ENCODE assay signal across 9 mouse cellular contexts in genomic region chrX:162359767-162360545, GRCm38 (mm10).
DNase-seq lines count a peak whose midpoint lies in the region; ATAC-seq lines count a peak whose summit lies in the region.
"Had no signal": no experiment of that assay in that cellular context is flagged by ENCODE, and none has a peak within 500 bp of the region (broad histone marks: within the 10 kb centered on the region; RNA-seq: fewer than 3 reads in every experiment).

No protein-coding gene starts in this region.

- 54% methylated on average over 9 of the region's 9 CpGs for WGBS in hindbrain, embryonic 11.5 days
- WGBS in hindbrain, embryonic 12.5 days = 56% methylated on average over 9 of the region's 9 CpGs
- WGBS in embryonic facial prominence, embryonic 11.5 days = 41% methylated on average over 9 of the region's 9 CpGs
- WGBS in lung, embryonic 16.5 days = 38% methylated on average over 9 of the region's 9 CpGs

- H3K4me1 ChIP-seq in hindbrain, embryonic 11.5 days (replicated peaks; ENCODE audit: control insufficient read depth, insufficient read depth, low read length) = no peaks in the 10 kb centered on the region
- no peaks in the 10 kb centered on the region for H3K4me1 ChIP-seq in hindbrain, embryonic 12.5 days
- no peaks in the 10 kb centered on the region for H3K4me1 ChIP-seq in embryonic facial prominence, embryonic 11.5 days (ENCODE audit: control insufficient read depth, insufficient read depth, low read length)
- no peaks in the 10 kb centered on the region for H3K4me1 ChIP-seq in lung, embryonic 16.5 days (replicated peaks; ENCODE audit: control insufficient read depth, insufficient read depth, low read length)
- H3K4me1 ChIP-seq: neural tube, embryonic 12.5 days had no signal

- H3K36me3 ChIP-seq in hindbrain, embryonic 11.5 days (ENCODE audit: control insufficient read depth, insufficient read depth, low read length) = no peaks in the 10 kb centered on the region
- H3K36me3 ChIP-seq in hindbrain, embryonic 12.5 days = no peaks in the 10 kb centered on the region
- no peaks in the 10 kb centered on the region for H3K36me3 ChIP-seq in embryonic facial prominence, embryonic 11.5 days (replicated peaks; ENCODE audit: control insufficient read depth, insufficient read depth, low read depth, low read length)
- no peaks in the 10 kb centered on the region for H3K36me3 ChIP-seq in lung, embryonic 16.5 days (ENCODE audit: control insufficient read depth, insufficient read depth, low read length)
- H3K36me3 ChIP-seq: neural tube, embryonic 12.5 days had no signal

- intact Hi-C loops in heart, postnatal 36 days (cut with DNase I) = no loop called here

- no peaks in the 10 kb centered on the region for H3K9me3 ChIP-seq in hindbrain, embryonic 11.5 days (ENCODE audit: control insufficient read depth, low read length)
- H3K9me3 ChIP-seq in hindbrain, embryonic 12.5 days (replicated peaks) = no peaks in the 10 kb centered on the region
- no peaks in the 10 kb centered on the region for H3K9me3 ChIP-seq in embryonic facial prominence, embryonic 11.5 days (replicated peaks; ENCODE audit: control insufficient read depth, low read length)
- no peaks in the 10 kb centered on the region for H3K9me3 ChIP-seq in lung, embryonic 16.5 days (ENCODE audit: control insufficient read depth, low read length)
- H3K9me3 ChIP-seq: neural tube, embryonic 12.5 days had no signal

- no peak overlapping the region for H3K9ac ChIP-seq in hindbrain, embryonic 11.5 days (ENCODE audit: low read depth, low read length)
- H3K9ac ChIP-seq in hindbrain, embryonic 12.5 days = no peak overlapping the region
- no peak overlapping the region for H3K9ac ChIP-seq in embryonic facial prominence, embryonic 11.5 days (replicated peaks; ENCODE audit: low read length)
- no peak overlapping the region for H3K9ac ChIP-seq in lung, embryonic 16.5 days (ENCODE audit: low read length)
- H3K9ac ChIP-seq: neural tube, embryonic 12.5 days had no signal

- peak; percentile 0 for DNase-seq in hindbrain, embryonic 11.5 days (ENCODE audit: low spot score)
- DNase-seq in embryonic facial prominence, embryonic 11.5 days (ENCODE audit: low spot score) = peak; percentile 6
- DNase-seq in heart, postnatal 36 days = peak; percentile 14 to 22
- no peak for DNase-seq in spleen, adult 12 weeks (ENCODE audit: low spot score)
- DNase-seq in cerebellum, adult 11-12 months = no peak
- DNase-seq in urinary bladder, postnatal 36 days (ENCODE audit: low spot score in 2 of 2) = no peak

- H3K27ac ChIP-seq in hindbrain, embryonic 11.5 days (ENCODE audit: low read depth, low read length) = no peak overlapping the region
- H3K27ac ChIP-seq in hindbrain, embryonic 12.5 days = no peak overlapping the region
- no peak overlapping the region for H3K27ac ChIP-seq in embryonic facial prominence, embryonic 11.5 days (replicated peaks; ENCODE audit: low read depth, low read length)
- 0 out of 2 replicates have a peak overlapping the region, but pooled peaks have one; percentile 27 for H3K27ac ChIP-seq in lung, embryonic 16.5 days (ENCODE audit: low read length)
- H3K27ac ChIP-seq: neural tube, embryonic 12.5 days had no signal

- H3K4me2 ChIP-seq in hindbrain, embryonic 11.5 days (replicated peaks; ENCODE audit: low read depth, low read length) = no peak overlapping the region
- no peak overlapping the region for H3K4me2 ChIP-seq in hindbrain, embryonic 12.5 days (replicated peaks)
- H3K4me2 ChIP-seq in embryonic facial prominence, embryonic 11.5 days (ENCODE audit: low read depth, low read length) = no peak overlapping the region
- H3K4me2 ChIP-seq in lung, embryonic 16.5 days (ENCODE audit: low read depth, low read length) = no peak overlapping the region
- H3K4me2 ChIP-seq: neural tube, embryonic 12.5 days had no signal

- no peak overlapping the region for H3K4me3 ChIP-seq in hindbrain, embryonic 11.5 days (ENCODE audit: low read depth, low read length)
- no peak overlapping the region for H3K4me3 ChIP-seq in hindbrain, embryonic 12.5 days
- no peak overlapping the region for H3K4me3 ChIP-seq in embryonic facial prominence, embryonic 11.5 days (ENCODE audit: low read depth, low read length)
- no peak overlapping the region for H3K4me3 ChIP-seq in lung, embryonic 16.5 days (ENCODE audit: low read length)
- H3K4me3 ChIP-seq: neural tube, embryonic 12.5 days had no signal

- no peak for ATAC-seq in hindbrain, embryonic 11.5 days (ENCODE audit: low FRiP score)
- ATAC-seq in hindbrain, embryonic 12.5 days (ENCODE audit: low FRiP score) = no peak
- ATAC-seq in embryonic facial prominence, embryonic 11.5 days (replicated peaks; ENCODE audit: insufficient number of reproducible peaks, low FRiP score, low TSS enrichment, low read depth) = no peak
- ATAC-seq in lung, embryonic 16.5 days (ENCODE audit: low read depth) = peak; percentile 71

- H3K27me3 ChIP-seq in hindbrain, embryonic 11.5 days (ENCODE audit: control insufficient read depth, insufficient read depth, low read length) = peaks cover 2% of the 10 kb centered on the region; the same call in 1 of the 2 replicates
- peaks cover 25% of the 10 kb centered on the region for H3K27me3 ChIP-seq in hindbrain, embryonic 12.5 days
- H3K27me3 ChIP-seq in embryonic facial prominence, embryonic 11.5 days (ENCODE audit: control insufficient read depth, insufficient read depth, low read length) = no peaks in the 10 kb centered on the region
- 0 out of 2 replicates have a peak, but pooled peaks cover 2% of the 10 kb centered on the region for H3K27me3 ChIP-seq in lung, embryonic 16.5 days (ENCODE audit: control insufficient read depth, insufficient read depth, low read depth, low read length)
- H3K27me3 ChIP-seq: neural tube, embryonic 12.5 days had no signal

Comparison
In these comparisons a context has a peak if more than half of its experiments do, and no peak if none do; other contexts are left out.
1. DNase-seq: peak in hindbrain, embryonic 11.5 days (single experiment), embryonic facial prominence, embryonic 11.5 days (single experiment) and heart, postnatal 36 days (2 of 2); none in spleen, adult 12 weeks (single experiment), cerebellum, adult 11-12 months (single experiment) and urinary bladder, postnatal 36 days (0 of 2).